Mouse (Mus musculus) midbrain, embryonic 12.5 days (tissue): ENCODE results near the gene Haus5. TPM values are rescaled to one million over a fixed set of nuclear protein-coding genes. Genes with fewer than 3 reads are reported as not detected.

Source experiments
- polyA plus RNA-seq: library from polyadenylated mRNA; unstranded; fragments of >200 nt; fragmentation: Nextera tagmentation; extraction: Ambion mirVana; gene quantifications from 2 replicates; pipeline ENCODE4 v1.2.1, GENCODE M21; 2016

Gene Haus5
- polyA plus RNA-seq, 1 experiment from 2014 or later, result 50.4 TPM

Other genes with a start within 250 kb of the Haus5 start
- not detected in 2 replicates for gene Hcst, start 245.1 kb downstream of the Haus5 start, polyA plus RNA-seq
- gene Nfkbid, start 243.3 kb downstream of the Haus5 start, polyA plus RNA-seq, result 1.4 TPM in 2 replicates
- gene Aplp1, start 219.5 kb downstream of the Haus5 start, polyA plus RNA-seq, result 301 and 324 TPM in 2 replicates
- gene Kirrel2, start 207.3 kb downstream of the Haus5 start, polyA plus RNA-seq, result 1.6 and 4.7 TPM in 2 replicates
- 0.58 and 1.1 TPM in 2 replicates for gene Nphs1, start 206.7 kb downstream of the Haus5 start, polyA plus RNA-seq
- gene Prodh2, start 171.4 kb downstream of the Haus5 start, polyA plus RNA-seq, result 0.39 TPM in 1 of 2 replicates, not detected in the other
- 96.3 and 99.5 TPM in 2 replicates for gene Arhgap33, start 129.9 kb downstream of the Haus5 start, polyA plus RNA-seq
- gene Hspb6, start 112.8 kb downstream of the Haus5 start, polyA plus RNA-seq, result 5.8 and 6.2 TPM in 2 replicates
- 15.1 TPM in 2 replicates for gene Proser3, start 112.7 kb downstream of the Haus5 start, polyA plus RNA-seq
- 53.0 and 54.9 TPM in 2 replicates for gene Lin37, start 105.2 kb downstream of the Haus5 start, polyA plus RNA-seq
- 83.1 and 88.4 TPM in 2 replicates for gene U2af1l4, start 101.7 kb downstream of the Haus5 start, polyA plus RNA-seq
- 21.8 and 23.5 TPM in 2 replicates for gene Gm49396, start 101.7 kb downstream of the Haus5 start, polyA plus RNA-seq
- 130 and 144 TPM in 2 replicates for gene Psenen, start 101.4 kb downstream of the Haus5 start, polyA plus RNA-seq
- gene Igflr1, start 99.6 kb downstream of the Haus5 start, polyA plus RNA-seq, result 5.9 and 8.2 TPM in 2 replicates
- 11.4 and 13.6 TPM in 2 replicates for gene Kmt2b, start 76.3 kb downstream of the Haus5 start, polyA plus RNA-seq
- 0.34 and 0.47 TPM in 2 replicates for gene Zbtb32, start 66.1 kb downstream of the Haus5 start, polyA plus RNA-seq
- gene Upk1a, start 52.1 kb downstream of the Haus5 start, polyA plus RNA-seq, result 0.75 and 0.85 TPM in 2 replicates
- gene Cox6b1, start 38.8 kb downstream of the Haus5 start, polyA plus RNA-seq, result 801 and 832 TPM in 2 replicates
- gene Etv2, start 29.1 kb downstream of the Haus5 start, polyA plus RNA-seq, result not detected in 2 replicates
- 153 and 154 TPM in 2 replicates for gene Rbm42, start 14.7 kb downstream of the Haus5 start, polyA plus RNA-seq
- gene Pmis2, start 6.6 kb upstream of the Haus5 start, polyA plus RNA-seq, result not detected in 2 replicates
- not detected in 2 replicates for gene 2200002J24Rik, start 33.9 kb upstream of the Haus5 start, polyA plus RNA-seq
- 1.1 and 2.0 TPM in 2 replicates for gene Atp4a, start 47.2 kb upstream of the Haus5 start, polyA plus RNA-seq
- gene Tmem147, start 64.5 kb upstream of the Haus5 start, polyA plus RNA-seq, result 149 and 152 TPM in 2 replicates
- gene Gapdhs, start 78.7 kb upstream of the Haus5 start, polyA plus RNA-seq, result 0.65 and 1.6 TPM in 2 replicates
- 1.6 and 1.8 TPM in 2 replicates for gene Sbsn, start 86.5 kb upstream of the Haus5 start, polyA plus RNA-seq
- 0.20 and 0.38 TPM in 2 replicates for gene Dmkn, start 98.8 kb upstream of the Haus5 start, polyA plus RNA-seq
- gene Krtdap, start 122.9 kb upstream of the Haus5 start, polyA plus RNA-seq, result not detected in 2 replicates
- not detected in 2 replicates for gene Ffar2, start 158.8 kb upstream of the Haus5 start, polyA plus RNA-seq
- gene Ffar3, start 191.2 kb upstream of the Haus5 start, polyA plus RNA-seq, result not detected in 2 replicates
- not detected in 2 replicates for gene Ffar1, start 196.6 kb upstream of the Haus5 start, polyA plus RNA-seq
- gene Cd22, start 215.3 kb upstream of the Haus5 start, polyA plus RNA-seq, result not detected in 2 replicates
- gene Mag, start 249.9 kb upstream of the Haus5 start, polyA plus RNA-seq, result 0.39 and 0.51 TPM in 2 replicates